Mouse (Mus musculus) thymus, adult 2 months (tissue): ENCODE measurements around the gene Nradd.

ENCODE experiments used
- CTCF ChIP-seq: fragments of 200-500 bp; IDR thresholded peaks from 2 replicates; pipeline ENCODE4 v1.5.1; 2012; ENCODE audit warnings: mild to moderate bottlenecking, control low read depth, low read length, moderate library complexity, borderline replicate concordance; ENCODE audit not compliant: control insufficient read depth, poor library complexity, insufficient read depth; ENCODE audit errors: extremely low read depth
- POLR2A ChIP-seq: fragments of 200-500 bp; IDR thresholded peaks from 2 replicates; pipeline ENCODE4 v1.6.1; 2012; ENCODE audit warnings: mild to moderate bottlenecking, low read length, control low read depth, moderate library complexity; ENCODE audit not compliant: control insufficient read depth, poor library complexity, insufficient read depth; ENCODE audit errors: extremely low read depth

- no peak for TF ChIP-seq CTCF
- TF ChIP-seq POLR2A, result no peak
These were observed 30.7 kb upstream of the Nradd start for GRCm38 (mm10) chr9:110654726-110655650.
